Mouse (Mus musculus) neural tube, embryonic 13.5 days (tissue): ENCODE measurements at regions not wholly inside any gene's neighbourhood (a gene's known extent, or its start where the extent isn't known, plus 50 kb on each side); places are given as distances from the start of the nearest gene placed in this dataset.

ENCODE experiments used
- ATAC-seq: fragments of 200-750 bp; cut with Nextera tagmentation; 2 replicates; pipeline ENCODE4 v1.8.0; 2017; ENCODE audit warnings: low read depth, mild to moderate bottlenecking, moderate TSS enrichment, moderate library complexity
- H3K27ac ChIP-seq: fragments of 300-500 bp; sonication (generic); replicated peaks from 2 replicates; pipeline ENCODE4 v1.5.1; 2015; ENCODE audit warnings: moderate library complexity, mild to moderate bottlenecking, inconsistent platforms
- H3K27me3 ChIP-seq: fragments of 300-500 bp; sonication (generic); 2 replicates; pipeline ENCODE4 v1.6.1; 2015; ENCODE audit warnings: mild to moderate bottlenecking, inconsistent platforms
- H3K36me3 ChIP-seq: fragments of 300-500 bp; sonication (generic); 2 replicates; pipeline ENCODE4 v1.6.1; 2015; ENCODE audit warnings: mild to moderate bottlenecking, inconsistent platforms
- H3K4me1 ChIP-seq: fragments of 300-500 bp; sonication (generic); replicated peaks from 2 replicates; pipeline ENCODE4 v1.6.1; 2015; ENCODE audit warnings: inconsistent platforms
- H3K4me2 ChIP-seq: fragments of 300-500 bp; sonication (generic); 2 replicates; pipeline ENCODE4 v1.6.1; 2015; ENCODE audit warnings: inconsistent platforms, mild to moderate bottlenecking, moderate library complexity
- H3K4me3 ChIP-seq: fragments of 300-500 bp; sonication (generic); 2 replicates; pipeline ENCODE4 v1.5.1; 2015; ENCODE audit warnings: mild to moderate bottlenecking, inconsistent platforms
- H3K9ac ChIP-seq: fragments of 300-500 bp; sonication (generic); 2 replicates; pipeline ENCODE4 v1.6.1; 2015; ENCODE audit warnings: moderate library complexity, mild to moderate bottlenecking, inconsistent platforms
- H3K9me3 ChIP-seq: fragments of 300-500 bp; sonication (generic); 2 replicates; pipeline ENCODE4 v1.6.1; 2016; ENCODE audit warnings: inconsistent platforms
- WGBS: fragments of 180-500 bp; shearing (Covaris S2); methylation state at CpG from one replicate; pipeline ENCODE4 v1.1.7; 2015; 5-methylcytosine and 5-hydroxymethylcytosine counted together

DNA sequence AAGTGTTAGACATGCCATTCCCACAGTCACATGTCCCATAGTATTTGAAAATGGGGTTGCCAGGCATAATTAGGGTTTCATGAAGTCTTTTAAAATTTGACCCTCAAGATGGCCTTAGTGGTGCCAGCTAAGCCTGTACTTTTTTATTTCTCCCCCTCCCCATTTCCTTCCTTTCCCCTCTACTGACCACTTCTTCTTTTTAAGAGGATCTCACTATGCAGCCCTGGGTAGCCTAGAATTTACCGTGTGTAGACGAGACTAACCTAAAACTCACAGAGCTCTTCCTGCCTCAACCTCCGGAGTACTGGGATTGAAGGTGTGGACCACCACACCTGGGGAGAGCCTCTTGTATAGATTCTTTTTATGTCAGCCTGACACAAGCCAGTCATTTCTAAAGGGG lies 209.8 kb upstream of the Irx5 start:
- Histone ChIP-seq H3K4me3 (no peak overlapping the region), H3K27ac (no peak overlapping the region), H3K36me3 (no peaks in the 10 kb centered on the region), H3K27me3 (no peaks in the 10 kb centered on the region), H3K4me2 (no peak overlapping the region), H3K9me3 (peaks cover 12% of the 10 kb centered on the region; the same call in 1 of the 2 replicates), H3K9ac (no peak overlapping the region), H3K4me1 (no peaks in the 10 kb centered on the region)
- WGBS = 81% methylated on average over 3 of the region's 3 CpGs
- no peak for ATAC-seq

- Histone ChIP-seq H3K4me3 (no peak overlapping the region), H3K27ac (0 out of 2 replicates have a peak overlapping the region, but pooled peaks have one; percentile 50), H3K36me3 (no peaks in the 10 kb centered on the region), H3K4me1 (peaks cover 51% of the 10 kb centered on the region), H3K4me2 (0 out of 2 replicates have a peak overlapping the region, but pooled peaks have one; percentile 22), H3K9ac (no peak overlapping the region), H3K27me3 (peaks cover 39% of the 10 kb centered on the region), H3K9me3 (no peaks in the 10 kb centered on the region)
- WGBS = 7% methylated on average over 16 of the region's 17 CpGs
- ATAC-seq = no peak
These were observed 220.1 kb upstream of the Irx5 start for GRCm38 (mm10) chr8:92137091-92137882.

GRCm38 (mm10) chr8:92136413-92136812 lies 221.0 kb upstream of the Irx5 start:
- H3K27me3 ChIP-seq = peaks cover 39% of the 10 kb centered on the region
- ATAC-seq = no peak
- H3K4me1 ChIP-seq = peaks cover 51% of the 10 kb centered on the region
- H3K4me3 ChIP-seq = no peak overlapping the region
- H3K4me2 ChIP-seq = no peak overlapping the region
- H3K36me3 ChIP-seq = no peaks in the 10 kb centered on the region
- no peaks in the 10 kb centered on the region for H3K9me3 ChIP-seq
- WGBS = 3% methylated on average over 12 of the region's 13 CpGs
- no peak overlapping the region for H3K27ac ChIP-seq
- no peak overlapping the region for H3K9ac ChIP-seq

GRCm38 (mm10) chr8:92134434-92134833 lies 223.0 kb upstream of the Irx5 start:
- no peaks in the 10 kb centered on the region for H3K36me3 ChIP-seq
- WGBS = 8% methylated on average over 5 of the region's 5 CpGs
- no peaks in the 10 kb centered on the region for H3K9me3 ChIP-seq
- peak overlapping the region; percentile 20 for H3K4me2 ChIP-seq
- no peak overlapping the region for H3K4me3 ChIP-seq
- no peak overlapping the region for H3K9ac ChIP-seq
- peaks cover 40% of the 10 kb centered on the region for H3K27me3 ChIP-seq
- H3K27ac ChIP-seq = peak overlapping the region; percentile 64; the same call in 1 of the 2 replicates
- peaks cover 59% of the 10 kb centered on the region for H3K4me1 ChIP-seq
- ATAC-seq = peak; percentile 33; the same call in 1 of the 2 replicates

DNA sequence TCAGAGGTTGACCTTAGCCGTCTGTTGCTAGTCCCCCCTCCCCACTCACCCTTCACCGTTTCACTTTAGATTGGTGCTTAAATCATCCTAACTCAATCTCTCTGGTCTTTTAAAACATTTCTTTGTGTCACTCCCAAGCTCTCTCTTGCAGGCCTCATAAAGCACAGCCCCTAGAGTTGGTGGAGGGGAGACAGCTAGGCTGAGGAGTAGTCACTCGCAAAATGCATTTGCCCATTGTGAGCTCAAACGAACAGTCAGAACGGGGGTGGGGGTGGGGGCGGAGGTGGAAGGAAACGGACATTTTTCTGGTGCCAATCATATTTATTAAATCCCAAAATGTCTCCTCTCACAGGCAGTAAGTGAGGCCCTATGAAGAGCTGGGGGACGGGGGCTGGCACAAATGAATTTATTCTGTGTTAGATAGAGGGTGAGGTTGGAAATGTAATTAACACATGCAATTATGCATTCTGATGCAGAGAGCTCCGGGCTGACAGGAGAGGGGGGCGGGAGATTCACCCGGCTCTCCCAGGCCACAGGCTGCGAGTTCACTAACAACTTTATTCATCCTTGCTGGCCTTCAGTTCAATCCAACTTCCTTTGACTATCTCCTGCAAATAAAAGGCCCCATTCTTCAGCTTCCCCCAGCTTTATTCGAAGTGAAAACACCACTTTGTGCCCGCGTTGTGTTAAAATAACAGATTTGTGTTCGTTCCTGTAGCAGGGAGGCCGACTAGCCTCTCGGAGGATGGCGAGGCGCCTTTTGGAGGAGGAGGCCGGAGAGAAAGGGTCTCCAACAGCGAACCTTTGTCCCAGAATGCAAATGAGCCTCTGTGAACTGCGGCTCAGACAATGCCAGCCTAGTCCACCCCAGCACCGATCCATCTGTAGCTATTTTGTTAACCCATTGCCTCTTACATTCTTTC lies 223.7 kb upstream of the Irx5 start:
- WGBS = 4% methylated on average over 24 of the region's 24 CpGs
- no peaks in the 10 kb centered on the region for H3K9me3 ChIP-seq
- no peaks in the 10 kb centered on the region for H3K36me3 ChIP-seq
- H3K4me1 ChIP-seq = peaks cover 66% of the 10 kb centered on the region
- peak overlapping the region; percentile 41; the same call in 1 of the 2 replicates for H3K9ac ChIP-seq
- H3K27ac ChIP-seq = peak overlapping the region; percentile 64
- H3K27me3 ChIP-seq = peaks cover 41% of the 10 kb centered on the region
- H3K4me3 ChIP-seq = no peak overlapping the region
- H3K4me2 ChIP-seq = peak overlapping the region; percentile 20
- peak; percentile 80 for ATAC-seq

- WGBS = 9% methylated on average over 4 of the region's 4 CpGs
- H3K36me3 ChIP-seq = no peaks in the 10 kb centered on the region
- no peak for ATAC-seq
- no peak overlapping the region for H3K9ac ChIP-seq
- no peaks in the 10 kb centered on the region for H3K9me3 ChIP-seq
- H3K4me2 ChIP-seq = no peak overlapping the region
- peaks cover 73% of the 10 kb centered on the region for H3K4me1 ChIP-seq
- peak overlapping the region; percentile 64 for H3K27ac ChIP-seq
- H3K4me3 ChIP-seq = no peak overlapping the region
- peaks cover 46% of the 10 kb centered on the region for H3K27me3 ChIP-seq
These were observed 224.5 kb upstream of the Irx5 start for GRCm38 (mm10) chr8:92132949-92133348.

- peaks cover 70% of the 10 kb centered on the region for H3K4me1 ChIP-seq
- no peak overlapping the region for H3K9ac ChIP-seq
- WGBS = 37% methylated on average over 5 of the region's 5 CpGs
- no peak for ATAC-seq
- H3K4me3 ChIP-seq = no peak overlapping the region
- peak overlapping the region; percentile 64; the same call in 1 of the 2 replicates for H3K27ac ChIP-seq
- H3K9me3 ChIP-seq = no peaks in the 10 kb centered on the region
- H3K4me2 ChIP-seq = no peak overlapping the region
- H3K36me3 ChIP-seq = no peaks in the 10 kb centered on the region
- H3K27me3 ChIP-seq = peaks cover 47% of the 10 kb centered on the region
These were observed 224.9 kb upstream of the Irx5 start for GRCm38 (mm10) chr8:92132526-92132925.

DNA sequence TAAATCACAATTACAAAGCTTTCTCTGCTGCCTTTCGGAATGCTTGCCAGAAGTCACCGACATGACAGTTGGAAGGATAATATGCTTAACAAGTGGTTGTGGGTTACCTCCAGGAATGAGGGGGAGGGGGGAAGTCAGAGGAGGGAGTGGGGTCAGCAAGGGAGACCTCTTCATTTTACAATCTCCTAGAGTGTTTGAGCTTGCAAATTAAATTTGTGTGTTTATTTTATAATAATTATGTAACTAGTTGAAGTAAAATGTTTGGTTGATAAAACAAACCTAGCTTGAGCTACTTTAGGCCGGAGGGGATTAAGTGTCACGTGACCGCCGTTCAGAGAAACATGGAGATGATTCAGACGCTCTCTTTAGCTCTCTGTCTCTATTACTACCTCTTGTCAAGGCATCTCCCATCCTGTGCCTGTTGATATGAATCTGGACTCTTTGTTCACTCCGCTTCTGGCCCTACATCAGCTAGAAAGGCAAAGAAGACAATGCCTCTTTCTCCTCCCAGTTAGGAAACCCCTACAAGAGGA lies 227.3 kb upstream of the Irx5 start:
- peaks cover 47% of the 10 kb centered on the region for H3K27me3 ChIP-seq
- H3K4me2 ChIP-seq = no peak overlapping the region
- no peaks in the 10 kb centered on the region for H3K9me3 ChIP-seq
- H3K27ac ChIP-seq = no peak overlapping the region
- ATAC-seq = no peak
- H3K4me3 ChIP-seq = no peak overlapping the region
- H3K4me1 ChIP-seq = peaks cover 49% of the 10 kb centered on the region
- no peak overlapping the region for H3K9ac ChIP-seq
- no peaks in the 10 kb centered on the region for H3K36me3 ChIP-seq
- 53% methylated on average over 8 of the region's 8 CpGs for WGBS

DNA sequence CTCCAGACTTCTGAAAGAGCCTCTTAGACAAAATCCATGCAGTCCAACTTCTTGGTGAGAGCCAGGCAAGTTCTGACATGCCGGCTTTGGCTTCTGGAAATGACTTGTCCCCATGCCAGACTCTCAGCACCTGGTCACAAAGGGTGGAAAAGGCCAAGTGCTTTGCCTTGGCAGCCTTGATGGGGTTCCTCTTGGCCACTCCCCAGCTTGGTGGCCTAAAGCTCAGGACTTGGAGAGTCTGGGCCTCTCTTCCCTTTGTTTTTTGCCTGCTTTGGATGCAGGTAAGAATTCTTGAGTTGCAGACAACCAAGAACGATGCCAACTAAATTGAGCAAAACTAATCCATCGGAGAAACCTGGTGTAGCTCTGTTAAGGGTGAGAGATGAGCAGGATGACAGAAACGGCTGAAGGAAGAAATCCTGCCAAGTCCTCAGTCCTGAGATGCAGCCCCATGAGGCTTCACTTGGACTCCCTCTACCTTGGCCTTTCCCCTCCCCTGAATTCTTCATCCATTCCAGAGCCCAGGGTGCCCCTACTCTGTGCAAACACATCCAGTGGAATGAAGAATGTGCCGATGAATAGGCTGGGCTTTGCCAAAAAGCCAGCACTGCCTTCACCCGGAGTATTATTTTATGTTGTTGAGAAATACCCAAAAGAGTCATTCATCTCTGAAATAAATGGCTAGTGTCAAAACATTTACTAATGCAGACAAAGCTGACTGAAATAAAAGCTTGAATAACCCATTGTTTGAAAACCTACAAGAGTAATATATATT lies 228.0 kb upstream of the Irx5 start:
- ATAC-seq = peak; percentile 48; the same call in 1 of the 2 replicates
- H3K27me3 ChIP-seq = peaks cover 43% of the 10 kb centered on the region
- H3K4me1 ChIP-seq = peaks cover 42% of the 10 kb centered on the region
- H3K4me2 ChIP-seq = no peak overlapping the region
- H3K9me3 ChIP-seq = no peaks in the 10 kb centered on the region
- H3K4me3 ChIP-seq = no peak overlapping the region
- H3K9ac ChIP-seq = no peak overlapping the region
- H3K36me3 ChIP-seq = no peaks in the 10 kb centered on the region
- 42% methylated on average over 6 of the region's 6 CpGs for WGBS
- no peak overlapping the region for H3K27ac ChIP-seq

DNA sequence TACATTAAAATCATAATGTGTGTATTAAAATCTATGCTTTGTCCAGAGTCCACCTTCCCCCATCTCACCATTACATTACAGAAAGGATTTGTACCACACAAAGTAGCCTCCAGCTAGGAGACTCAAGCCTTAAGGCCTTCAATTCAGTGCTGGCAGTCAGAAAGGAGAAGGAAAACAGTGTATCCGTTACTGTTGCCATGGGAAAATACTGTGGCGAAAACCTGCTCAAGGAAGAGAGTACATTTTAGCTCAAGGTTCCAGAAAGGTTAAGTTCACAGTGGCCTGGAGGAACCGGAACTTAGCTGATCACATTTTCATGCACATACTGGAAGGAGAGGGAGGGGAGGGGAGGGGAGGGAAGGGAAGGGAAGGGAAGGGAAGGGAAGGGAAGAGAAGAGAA lies 231.8 kb upstream of the Irx5 start:
- peaks cover 50% of the 10 kb centered on the region for H3K27me3 ChIP-seq
- H3K9me3 ChIP-seq = no peaks in the 10 kb centered on the region
- peaks cover 22% of the 10 kb centered on the region for H3K4me1 ChIP-seq
- H3K4me3 ChIP-seq = no peak overlapping the region
- no peak overlapping the region for H3K27ac ChIP-seq
- WGBS = 48% methylated on average over 3 of the region's 3 CpGs
- ATAC-seq = no peak
- H3K36me3 ChIP-seq = no peaks in the 10 kb centered on the region
- H3K9ac ChIP-seq = no peak overlapping the region
- H3K4me2 ChIP-seq = no peak overlapping the region

- Histone ChIP-seq H3K36me3 (no peaks in the 10 kb centered on the region), H3K4me2 (no peak overlapping the region), H3K9ac (no peak overlapping the region), H3K4me1 (no peaks in the 10 kb centered on the region), H3K27ac (no peak overlapping the region), H3K27me3 (peaks cover 33% of the 10 kb centered on the region), H3K4me3 (no peak overlapping the region), H3K9me3 (no peaks in the 10 kb centered on the region)
- 61% methylated on average over 2 of the region's 2 CpGs for WGBS
- ATAC-seq = no peak
These were observed 236.1 kb upstream of the Irx5 start for GRCm38 (mm10) chr8:92121296-92121695.
